Mouse (Mus musculus): ENCODE measurements around the gene Cfap54.

Cfap54 gene

GRCm38 (mm10) chr10:93064973-93065372, 16.4 kb downstream of the Cfap54 start:
- in situ Hi-C loops (cut with MboI, MseI): loop anchor here in 1 of 2 experiments (25.0 kb wide), 2 partner anchors 197 to 497 kb away; no protein-coding TSS in a partner anchor

GRCm38 (mm10) chr10:93063576-93063975, 17.8 kb downstream of the Cfap54 start:
- in situ Hi-C loops (cut with MboI, MseI): loop anchor here in 1 of 2 experiments (25.0 kb wide), 2 partner anchors 199 to 499 kb away; no protein-coding TSS in a partner anchor

- in situ Hi-C loops (cut with MboI, MseI): loop anchor here in 1 of 2 experiments (25.0 kb wide), 2 partner anchors 200 to 500 kb away; no protein-coding TSS in a partner anchor
These were observed 19.0 kb downstream of the Cfap54 start for GRCm38 (mm10) chr10:93062395-93062794.

- in situ Hi-C loops (cut with MboI, MseI): loop anchor here (5.0 to 25.0 kb wide), 4 partner anchors 208 to 508 kb away; no protein-coding TSS in a partner anchor
These were observed 27.6 kb downstream of the Cfap54 start for GRCm38 (mm10) chr10:93053867-93054266.

- in situ Hi-C loops (cut with MboI, MseI): loop anchor here (5.0 to 25.0 kb wide), 4 partner anchors 209 to 509 kb away; no protein-coding TSS in a partner anchor
These were observed 28.1 kb downstream of the Cfap54 start for GRCm38 (mm10) chr10:93053315-93053714.

- in situ Hi-C loops (cut with MboI, MseI): loop anchor here (5.0 to 25.0 kb wide), 4 partner anchors 211 to 511 kb away; no protein-coding TSS in a partner anchor
These were observed 30.2 kb downstream of the Cfap54 start for GRCm38 (mm10) chr10:93051016-93051726.

- in situ Hi-C loops (cut with MboI, MseI): loop anchor here (5.0 to 25.0 kb wide), 4 partner anchors 212 to 512 kb away; no protein-coding TSS in a partner anchor
These were observed 30.8 kb downstream of the Cfap54 start for GRCm38 (mm10) chr10:93050571-93050970.

GRCm38 (mm10) chr10:93043195-93043594, 38.2 kb downstream of the Cfap54 start:
- in situ Hi-C loops (cut with MboI, MseI): no loop called here

GRCm38 (mm10) chr10:93041850-93042249, 39.6 kb downstream of the Cfap54 start:
- in situ Hi-C loops (cut with MboI, MseI): no loop called here

- in situ Hi-C loops (cut with MboI, MseI): no loop called here
These were observed 40.0 kb downstream of the Cfap54 start for GRCm38 (mm10) chr10:93041392-93041791.

GRCm38 (mm10) chr10:93036532-93036931, 44.9 kb downstream of the Cfap54 start:
- in situ Hi-C loops (cut with MboI, MseI): no loop called here

GRCm38 (mm10) chr10:93035489-93035888, 45.9 kb downstream of the Cfap54 start:
- in situ Hi-C loops (cut with MboI, MseI): no loop called here

- in situ Hi-C loops (cut with MboI, MseI): loop anchor here (5.0 to 10.0 kb wide), 2 partner anchors 716 to 1958 kb away; no protein-coding TSS in a partner anchor
These were observed 58.1 kb downstream of the Cfap54 start for GRCm38 (mm10) chr10:93023295-93023694.

- in situ Hi-C loops (cut with MboI, MseI): loop anchor here (5.0 to 10.0 kb wide), 3 partner anchors 689 to 1739 kb away; no protein-coding TSS in a partner anchor
These were observed 67.2 kb downstream of the Cfap54 start for GRCm38 (mm10) chr10:93014059-93014795.

GRCm38 (mm10) chr10:93011085-93011484, 70.3 kb downstream of the Cfap54 start:
- in situ Hi-C loops (cut with MboI, MseI): loop anchor here (5.0 to 10.0 kb wide), 3 partner anchors 686 to 1736 kb away; no protein-coding TSS in a partner anchor

GRCm38 (mm10) chr10:93006970-93007369, 74.4 kb downstream of the Cfap54 start:
- in situ Hi-C loops (cut with MboI, MseI): no loop called here

- in situ Hi-C loops (cut with MboI, MseI): no loop called here
These were observed 75.0 kb downstream of the Cfap54 start for GRCm38 (mm10) chr10:93006405-93006804.

- in situ Hi-C loops (cut with MboI, MseI): no loop called here
These were observed 82.9 kb downstream of the Cfap54 start for GRCm38 (mm10) chr10:92998536-92998935.

GRCm38 (mm10) chr10:92995186-92995585, 86.2 kb downstream of the Cfap54 start:
- in situ Hi-C loops (cut with MboI, MseI): no loop called here

- in situ Hi-C loops (cut with MboI, MseI): no loop called here
These were observed 87.1 kb downstream of the Cfap54 start for GRCm38 (mm10) chr10:92994340-92994739.

GRCm38 (mm10) chr10:92992526-92992925, 88.9 kb downstream of the Cfap54 start:
- in situ Hi-C loops (cut with MboI, MseI): no loop called here

GRCm38 (mm10) chr10:92990576-92990975, 90.8 kb downstream of the Cfap54 start:
- in situ Hi-C loops (cut with MboI, MseI): no loop called here
